Mouse (Mus musculus) liver, embryonic 11.5 days (tissue): ENCODE measurements around the gene Nup214. TPM values are rescaled to one million over a fixed set of nuclear protein-coding genes. Genes with fewer than 3 reads are reported as not detected.
A peak's percentile ranks its signal among the peaks of the same experiment; 100 is the strongest.

Experiments used
- ATAC-seq: fragments of 200-750 bp; cut with Nextera tagmentation; replicated peaks from 2 replicates; pipeline ENCODE4 v1.8.0; 2017; ENCODE audit warnings: moderate number of reproducible peaks, mild to moderate bottlenecking, moderate TSS enrichment, moderate library complexity; ENCODE audit not compliant: low FRiP score
- DNase-seq: peaks from one replicate; pipeline ENCODE4 v3.0.0-alpha.2; 2017; ENCODE audit warnings: low spot score
- H3K27ac ChIP-seq: fragments of 300-500 bp; sonication (generic); 2 replicates; pipeline ENCODE4 v1.5.1; 2014; ENCODE audit warnings: mild to moderate bottlenecking, low read depth, low read length, control low read depth
- H3K27me3 ChIP-seq: fragments of 300-500 bp; sonication (generic); replicated peaks from 2 replicates; pipeline ENCODE4 v1.6.1; 2014; ENCODE audit warnings: low read length, mixed read lengths; ENCODE audit not compliant: control insufficient read depth, insufficient read depth
- H3K36me3 ChIP-seq: fragments of 300-500 bp; sonication (generic); 2 replicates; pipeline ENCODE4 v1.6.1; 2014; ENCODE audit warnings: mild to moderate bottlenecking, low read length, moderate library complexity, mixed read lengths; ENCODE audit not compliant: control insufficient read depth, insufficient read depth
- H3K4me1 ChIP-seq: fragments of 300-500 bp; sonication (generic); replicated peaks from 2 replicates; pipeline ENCODE4 v1.6.1; 2014; ENCODE audit warnings: low read length, mixed read lengths; ENCODE audit not compliant: control insufficient read depth, insufficient read depth
- H3K4me2 ChIP-seq: fragments of 300-500 bp; sonication (generic); 2 replicates; pipeline ENCODE4 v1.6.1; 2014; ENCODE audit warnings: mild to moderate bottlenecking, control low read depth, moderate library complexity
- H3K4me3 ChIP-seq: fragments of 300-500 bp; sonication (generic); 2 replicates; pipeline ENCODE4 v1.5.1; 2014; ENCODE audit warnings: low read depth, low read length, control low read depth
- H3K9ac ChIP-seq: fragments of 300-500 bp; sonication (generic); 2 replicates; pipeline ENCODE4 v1.6.1; 2014; ENCODE audit warnings: low read depth, low read length, control low read depth
- H3K9me3 ChIP-seq: fragments of 300-500 bp; sonication (generic); 2 replicates; pipeline ENCODE4 v1.6.1; 2016; ENCODE audit warnings: low read length, inconsistent platforms, mixed read lengths; ENCODE audit not compliant: control insufficient read depth
- WGBS: fragments of 180-500 bp; shearing (Covaris S2); extraction: QIAGEN DNeasy Blood & Tissue Kit; methylation state at CpG from one replicate; pipeline ENCODE4 v1.1.7; 2014; 5-methylcytosine and 5-hydroxymethylcytosine counted together
- polyA plus RNA-seq: library from polyadenylated mRNA; unstranded; fragments of >200 nt; fragmentation: Nextera tagmentation; extraction: Ambion mirVana; gene quantifications from 2 replicates; pipeline ENCODE4 v1.2.1, GENCODE M21; 2014

Nup214 gene
- polyA plus RNA-seq, 1 experiment from 2014 or later = 88.0 TPM

- Histone ChIP-seq H3K27me3 (no peaks in the 10 kb centered on the region), H3K9ac (no peak overlapping the region), H3K4me1 (peaks cover 38% of the 10 kb centered on the region), H3K36me3 (peaks cover 2% of the 10 kb centered on the region; the same call in 1 of the 2 replicates), H3K9me3 (no peaks in the 10 kb centered on the region), H3K4me3 (no peak overlapping the region), H3K4me2 (no peak overlapping the region), H3K27ac (peak overlapping the region; percentile 0; the same call in 1 of the 2 replicates)
- ATAC-seq (no peak), DNase-seq (no peak)
- 85% methylated on average over 10 of the region's 10 CpGs for WGBS
These were observed 82.3 kb downstream of the Nup214 start for GRCm38 (mm10) chr2:32056524-32056923.

GRCm38 (mm10) chr2:32057360-32057759 is 83.1 kb downstream of the Nup214 start:
- DNase-seq (no peak), ATAC-seq (no peak)
- Histone ChIP-seq H3K4me2 (no peak overlapping the region), H3K4me3 (no peak overlapping the region), H3K36me3 (no peaks in the 10 kb centered on the region), H3K27me3 (no peaks in the 10 kb centered on the region), H3K9me3 (no peaks in the 10 kb centered on the region), H3K27ac (no peak overlapping the region), H3K4me1 (peaks cover 45% of the 10 kb centered on the region), H3K9ac (no peak overlapping the region)
- 66% methylated on average over 2 of the region's 2 CpGs for WGBS

GRCm38 (mm10) chr2:32057794-32058193 is 83.6 kb downstream of the Nup214 start:
- Histone ChIP-seq H3K36me3 (no peaks in the 10 kb centered on the region), H3K27me3 (no peaks in the 10 kb centered on the region), H3K4me2 (no peak overlapping the region), H3K4me3 (no peak overlapping the region), H3K9ac (no peak overlapping the region), H3K27ac (no peak overlapping the region), H3K4me1 (peaks cover 49% of the 10 kb centered on the region), H3K9me3 (no peaks in the 10 kb centered on the region)
- DNase-seq = no peak
- WGBS = 73% methylated on average over 4 of the region's 4 CpGs
- ATAC-seq = no peak

- no peak overlapping the region for H3K27ac ChIP-seq
- 82% methylated on average over 9 of the region's 9 CpGs for WGBS
- ATAC-seq = no peak
These were observed 84.0 kb downstream of the Nup214 start for GRCm38 (mm10) chr2:32058241-32058640.

GRCm38 (mm10) chr2:32058716-32059115 is 84.5 kb downstream of the Nup214 start:
- Histone ChIP-seq H3K4me1 (peaks cover 58% of the 10 kb centered on the region), H3K9me3 (no peaks in the 10 kb centered on the region), H3K4me3 (no peak overlapping the region), H3K36me3 (no peaks in the 10 kb centered on the region), H3K27me3 (no peaks in the 10 kb centered on the region), H3K9ac (no peak overlapping the region), H3K4me2 (no peak overlapping the region), H3K27ac (no peak overlapping the region)
- DNase-seq (no peak), ATAC-seq (no peak)
- WGBS = 55% methylated on average over 5 of the region's 5 CpGs

More at GRCm38 (mm10) chr2:32058241-32058640, 84.0 kb downstream of the Nup214 start:
- Histone ChIP-seq H3K4me1 (peaks cover 53% of the 10 kb centered on the region), H3K36me3 (no peaks in the 10 kb centered on the region), H3K9ac (no peak overlapping the region), H3K27me3 (no peaks in the 10 kb centered on the region), H3K4me3 (no peak overlapping the region), H3K4me2 (no peak overlapping the region), H3K9me3 (no peaks in the 10 kb centered on the region)
- no peak for DNase-seq

- no peak overlapping the region for H3K9ac ChIP-seq
- H3K27me3 ChIP-seq = no peaks in the 10 kb centered on the region
- no peak overlapping the region for H3K4me3 ChIP-seq
- H3K4me2 ChIP-seq = no peak overlapping the region
- ATAC-seq (no peak), DNase-seq (no peak)
- H3K4me1 ChIP-seq = peaks cover 62% of the 10 kb centered on the region
- H3K36me3 ChIP-seq = no peaks in the 10 kb centered on the region
- WGBS = 60% methylated on average over 6 of the region's 6 CpGs
- no peak overlapping the region for H3K27ac ChIP-seq
- H3K9me3 ChIP-seq = no peaks in the 10 kb centered on the region
These were observed 85.4 kb downstream of the Nup214 start for GRCm38 (mm10) chr2:32059613-32060012.

GRCm38 (mm10) chr2:32060228-32060805 is 86.1 kb downstream of the Nup214 start:
- no peak for DNase-seq

GRCm38 (mm10) chr2:32061189-32061588 is 87.0 kb downstream of the Nup214 start:
- no peak overlapping the region; the same call in 1 of the 2 replicates for H3K9ac ChIP-seq
- H3K4me2 ChIP-seq = peak overlapping the region; percentile 55
- H3K4me1 ChIP-seq = peaks cover 63% of the 10 kb centered on the region
- H3K27ac ChIP-seq = peak overlapping the region; percentile 86
- H3K9me3 ChIP-seq = no peaks in the 10 kb centered on the region
- DNase-seq (no peak), ATAC-seq (peak; percentile 83)
- no peaks in the 10 kb centered on the region for H3K27me3 ChIP-seq
- H3K36me3 ChIP-seq = peaks cover 3% of the 10 kb centered on the region; the same call in 1 of the 2 replicates
- no peak overlapping the region for H3K4me3 ChIP-seq
- WGBS = 30% methylated on average over 2 of the region's 2 CpGs

More at GRCm38 (mm10) chr2:32060228-32060805, 86.1 kb downstream of the Nup214 start:
- Histone ChIP-seq H3K4me1 (peaks cover 60% of the 10 kb centered on the region), H3K36me3 (no peaks in the 10 kb centered on the region), H3K9me3 (no peaks in the 10 kb centered on the region), H3K27ac (peak overlapping the region; percentile 86; the same call in 1 of the 2 replicates), H3K27me3 (no peaks in the 10 kb centered on the region), H3K9ac (no peak overlapping the region), H3K4me3 (no peak overlapping the region), H3K4me2 (no peak overlapping the region)
- no peak for ATAC-seq
- WGBS = 68% methylated on average over 6 of the region's 6 CpGs
